Mouse (Mus musculus): ENCODE measurements around the gene Usp2. TPM values are rescaled to one million over a fixed set of nuclear protein-coding genes. Genes with fewer than 3 reads are reported as not detected.

The Usp2 gene
- total RNA-seq, 2 experiments from 2014 or later = 77.6 to 79.1 TPM

DNA sequence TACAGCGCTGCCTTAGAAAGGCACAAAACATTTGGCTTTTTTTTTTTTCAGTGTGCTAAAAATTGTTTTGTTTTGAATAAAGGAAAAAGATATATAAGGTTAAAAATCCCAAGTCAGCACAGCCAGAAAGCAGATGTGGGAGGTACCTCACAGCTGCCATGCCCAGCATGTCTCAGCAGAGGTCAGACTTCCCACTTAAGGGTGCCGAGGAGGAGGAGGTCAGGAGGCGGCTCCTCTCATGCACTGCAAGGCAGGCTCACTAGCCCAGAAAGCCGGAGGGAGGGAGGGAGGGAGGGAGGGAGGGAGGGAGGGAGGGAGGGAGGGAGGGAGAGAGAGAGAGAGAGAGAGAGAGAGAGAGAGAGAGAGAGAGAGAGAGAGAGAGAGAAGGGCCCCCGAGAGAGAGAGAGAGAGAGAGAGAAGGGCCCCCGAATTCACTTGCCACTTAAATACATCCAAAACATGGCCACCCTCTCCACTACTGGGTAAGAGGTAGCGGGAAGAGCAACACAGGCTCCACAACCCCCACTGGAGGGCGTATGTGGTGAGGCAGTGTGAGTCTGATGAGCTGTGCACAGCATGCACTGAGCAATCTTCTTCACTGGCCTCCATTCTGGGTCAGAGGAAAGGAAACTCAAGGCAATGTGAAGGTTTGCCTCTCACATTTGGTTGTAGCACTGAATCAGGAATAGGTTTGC lies 77.3 kb downstream of the Usp2 start:
- DNase-seq (ENCODE audit: low spot score in 2 of 2) = no peak

- DNase-seq (ENCODE audit: low spot score in 2 of 2) = no peak
These were observed 77.9 kb downstream of the Usp2 start for GRCm38 (mm10) chr9:44144718-44145060.

Other genes with a start within 250 kb of the Usp2 start
- 100 to 1,000 TPM; 880 to 892 TPM for gene Thy1, start 23.6 kb upstream of the Usp2 start, total RNA-seq (2021)
- gene Mfrp, start 34.7 kb downstream of the Usp2 start, total RNA-seq (2021) = 1 to 10 TPM in 1 of 2 experiments, under 1 TPM in 1; 0.30 to 1.8 TPM
- 10 to 100 TPM; 16.9 to 21.2 TPM for gene C1qtnf5, start 40.2 kb downstream of the Usp2 start, total RNA-seq (2021)
- under 1 TPM in 1 of 2 experiments, not detected in 1; 0.38 TPM for gene Gm49380, start 46.5 kb downstream of the Usp2 start, total RNA-seq (2021)
- 10 to 100 TPM; 29.7 to 29.8 TPM for gene Rnf26, start 46.5 kb downstream of the Usp2 start, total RNA-seq (2021)
- 10 to 100 TPM in 1 of 2 experiments, 1 to 10 TPM in 1; 7.9 to 11.3 TPM for gene Mcam, start 67.4 kb downstream of the Usp2 start, total RNA-seq (2021)
- 10 to 100 TPM; 59.8 to 66.3 TPM for gene Cbl, start 167.0 kb downstream of the Usp2 start, total RNA-seq (2021)
- 1 to 10 TPM; 4.7 to 6.1 TPM for gene Ccdc153, start 173.7 kb downstream of the Usp2 start, total RNA-seq (2021)
- 1 to 10 TPM in 1 of 2 experiments, under 1 TPM in 1; 0.86 to 1.5 TPM for gene Pdzd3, start 184.4 kb downstream of the Usp2 start, total RNA-seq (2021)
- gene Nlrx1, start 201.6 kb downstream of the Usp2 start, total RNA-seq (2021) = 10 to 100 TPM; 10.0 to 11.8 TPM
- 10 to 100 TPM; 65.5 to 74.6 TPM for gene Abcg4, start 221.6 kb downstream of the Usp2 start, total RNA-seq (2021)
- gene Hinfp, start 238.7 kb downstream of the Usp2 start, total RNA-seq (2021) = 10 to 100 TPM; 30.0 to 30.6 TPM